Comparison of ENCODE assay signal across 15 mouse cellular contexts in genomic region chr2:120444486-120444885, GRCm38 (mm10).
"Had no signal": no experiment of that assay in that cellular context is flagged by ENCODE, and none has a peak within 500 bp of the region (broad histone marks: within the 10 kb centered on the region; RNA-seq: fewer than 3 reads in every experiment).

No protein-coding gene starts in this region.

- H3K4me3 ChIP-seq: midbrain, embryonic 10.5 days; midbrain, embryonic 12.5 days; myocyte; neural tube, embryonic 13.5 days; neural tube, embryonic 15.5 days had no signal

- H3K4me1 ChIP-seq: midbrain, embryonic 10.5 days; midbrain, embryonic 12.5 days; neural tube, embryonic 13.5 days; neural tube, embryonic 15.5 days had no signal

- H3K27me3 ChIP-seq: midbrain, embryonic 12.5 days; neural tube, embryonic 13.5 days; neural tube, embryonic 15.5 days had no signal

- H3K9ac ChIP-seq: lung, embryonic 14.5 days; midbrain, embryonic 12.5 days; neural tube, embryonic 13.5 days; neural tube, embryonic 15.5 days had no signal

- H3K27ac ChIP-seq: midbrain, embryonic 10.5 days; midbrain, embryonic 12.5 days; neural tube, embryonic 13.5 days; neural tube, embryonic 15.5 days had no signal

- H3K36me3 ChIP-seq: midbrain, embryonic 10.5 days; midbrain, embryonic 12.5 days; neural tube, embryonic 13.5 days; neural tube, embryonic 15.5 days had no signal

- DNase-seq: lung, adult 18-20 months; lung, embryonic 14.5 days; lung, postnatal 10 days; lung, postnatal 4 days; midbrain, embryonic 14.5 days; right cerebral cortex, postnatal 14 days; spleen, adult 18-20 months; thymus, adult 18-20 months; thymus, postnatal 14 days; thymus, postnatal 36 days had no signal
